Mouse (Mus musculus) forebrain, embryonic 10.5 days (tissue): ENCODE measurements around the gene Hormad2. TPM values are rescaled to one million over a fixed set of nuclear protein-coding genes. Genes with fewer than 3 reads are reported as not detected.

Experiments used
- DNase-seq: peaks from one replicate; pipeline ENCODE4 v3.0.0-alpha.2; 2017; ENCODE audit warnings: low spot score; ENCODE audit errors: extremely low spot score
- H3K27ac ChIP-seq: fragments of 300-500 bp; sonication (generic); 2 replicates; pipeline ENCODE4 v1.5.1; 2016; ENCODE audit warnings: mild to moderate bottlenecking
- H3K27me3 ChIP-seq: fragments of 300-500 bp; sonication (generic); 2 replicates; pipeline ENCODE4 v1.6.1; 2016; ENCODE audit warnings: mild to moderate bottlenecking; ENCODE audit not compliant: poor library complexity, severe bottlenecking
- H3K36me3 ChIP-seq: fragments of 300-500 bp; sonication (generic); replicated peaks from 2 replicates; pipeline ENCODE4 v1.6.1; 2016; ENCODE audit warnings: mild to moderate bottlenecking, moderate library complexity
- H3K4me1 ChIP-seq: fragments of 300-500 bp; sonication (generic); 2 replicates; pipeline ENCODE4 v1.6.1; 2016
- H3K4me3 ChIP-seq: fragments of 300-500 bp; sonication (generic); 2 replicates; pipeline ENCODE4 v1.5.1; 2016; ENCODE audit warnings: mild to moderate bottlenecking, moderate library complexity
- H3K9me3 ChIP-seq: fragments of 300-500 bp; sonication (generic); 2 replicates; pipeline ENCODE4 v1.6.1; 2016; ENCODE audit warnings: mild to moderate bottlenecking, moderate library complexity
- WGBS: fragments of 180-500 bp; shearing (Covaris S2); methylation state at CpG from one replicate; pipeline ENCODE4 v1.1.7; 2016; 5-methylcytosine and 5-hydroxymethylcytosine counted together
- polyA plus RNA-seq: library from polyadenylated mRNA; unstranded; fragments of >200 nt; fragmentation: Nextera tagmentation; extraction: Ambion mirVana; gene quantifications from 2 replicates; pipeline ENCODE4 v1.2.1, GENCODE M21; 2016

The Hormad2 gene
- polyA plus RNA-seq, 1 experiment from 2014 or later, result 0.33 TPM

DNA sequence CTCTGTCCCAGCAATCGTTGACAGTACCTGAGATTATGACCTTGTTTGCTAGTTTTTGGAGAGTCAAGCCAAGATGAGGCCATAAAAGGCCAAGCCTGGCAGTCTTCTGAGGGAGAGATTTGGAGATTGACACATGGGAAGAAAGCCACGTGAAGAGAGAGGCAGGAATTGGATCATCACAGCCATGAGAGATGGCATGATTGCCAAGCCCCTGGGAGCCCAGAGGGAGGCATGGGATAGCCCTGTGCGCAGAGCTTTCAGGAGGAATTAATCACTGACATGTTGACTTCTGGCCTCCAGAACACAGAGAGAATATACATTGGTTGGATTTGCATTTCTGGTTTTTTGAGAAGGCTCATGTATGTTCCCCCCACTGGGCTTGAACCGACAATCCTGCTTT is 136.7 kb downstream of the Hormad2 start:
- Histone ChIP-seq H3K27me3 (peaks cover 73% of the 10 kb centered on the region), H3K27ac (no peak overlapping the region), H3K36me3 (no peaks in the 10 kb centered on the region), H3K4me3 (no peak overlapping the region), H3K9me3 (no peaks in the 10 kb centered on the region), H3K4me1 (peaks cover 50% of the 10 kb centered on the region)
- 85% methylated on average over 4 of the region's 4 CpGs for WGBS
- DNase-seq, result no peak

DNA sequence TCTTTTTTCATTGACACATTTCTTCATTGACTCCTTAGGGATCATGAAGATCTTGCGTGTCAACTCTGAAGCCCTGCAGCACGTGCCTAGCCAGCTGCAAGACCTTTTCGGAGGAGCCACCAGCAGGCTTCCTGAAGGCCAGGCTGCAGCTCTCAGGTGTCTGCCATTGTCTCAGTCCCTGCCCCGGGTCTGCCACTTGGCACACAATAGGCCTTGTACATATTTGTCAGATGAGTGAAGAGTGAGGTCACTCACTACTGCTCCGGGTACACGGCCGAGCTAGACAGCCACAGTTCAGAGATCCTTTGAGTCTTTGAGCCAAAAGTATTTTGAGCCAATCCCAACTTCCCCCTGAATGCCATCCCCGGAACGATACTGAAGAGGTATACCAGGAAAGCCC is 137.9 kb downstream of the Hormad2 start:
- Histone ChIP-seq H3K9me3 (no peaks in the 10 kb centered on the region), H3K4me1 (peaks cover 47% of the 10 kb centered on the region), H3K27me3 (peaks cover 72% of the 10 kb centered on the region), H3K4me3 (no peak overlapping the region), H3K36me3 (no peaks in the 10 kb centered on the region), H3K27ac (no peak overlapping the region)
- 60% methylated on average over 9 of the region's 9 CpGs for WGBS
- no peak for DNase-seq

DNA sequence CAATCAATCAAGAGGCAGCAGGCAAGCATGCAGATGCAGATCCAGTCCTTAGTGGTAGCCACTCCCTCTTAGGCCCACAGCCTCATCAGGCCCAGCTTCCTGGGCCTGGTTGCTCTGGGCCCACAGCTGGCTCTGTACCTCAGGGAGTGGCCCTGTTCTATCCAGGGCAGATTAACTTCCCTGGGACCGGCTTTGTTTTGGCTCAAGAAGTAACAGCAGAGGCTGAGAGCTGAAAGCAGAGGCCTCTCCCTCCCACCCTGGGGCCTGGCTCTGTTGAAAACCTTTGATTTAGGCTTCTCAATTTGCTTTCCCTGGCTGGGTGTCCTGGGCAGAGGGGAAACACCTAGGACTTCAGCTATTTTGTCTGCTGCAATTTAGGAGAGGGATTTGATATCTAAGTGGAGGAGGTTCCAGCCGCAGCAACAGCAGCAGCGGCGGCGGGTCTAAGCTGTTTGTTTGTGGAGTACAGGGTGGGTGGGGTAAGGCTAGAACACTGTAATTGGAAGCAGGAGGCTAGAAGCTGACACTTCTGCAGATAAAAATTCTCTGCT is 138.5 kb downstream of the Hormad2 start:
- 8% methylated on average over 5 of the region's 5 CpGs for WGBS
- peaks cover 41% of the 10 kb centered on the region for H3K4me1 ChIP-seq
- no peak overlapping the region for H3K4me3 ChIP-seq
- H3K36me3 ChIP-seq, result no peaks in the 10 kb centered on the region
- peak overlapping the region; percentile 72 for H3K27ac ChIP-seq
- DNase-seq, result no peak
- H3K27me3 ChIP-seq, result peaks cover 66% of the 10 kb centered on the region
- H3K9me3 ChIP-seq, result no peaks in the 10 kb centered on the region

DNA sequence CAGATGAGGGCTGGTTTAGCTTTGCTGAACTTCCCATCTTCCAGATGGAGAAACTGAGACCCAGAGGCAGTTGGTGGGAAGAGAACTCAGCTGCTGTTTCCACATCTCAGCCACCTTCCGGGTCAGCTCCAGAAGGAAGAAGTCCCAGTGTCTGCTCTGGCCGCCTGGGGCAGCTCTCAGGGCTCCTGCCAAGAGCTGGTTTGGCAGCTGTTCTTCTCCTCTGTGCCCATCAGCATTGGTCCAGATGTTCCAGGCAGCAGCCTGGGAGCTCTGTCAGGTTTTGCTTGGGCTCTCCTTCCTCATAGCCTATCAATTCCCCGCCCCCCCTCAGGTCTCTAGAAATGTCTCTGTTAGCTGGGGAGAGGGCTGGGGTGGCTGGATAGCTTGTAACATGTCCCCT is 140.2 kb downstream of the Hormad2 start:
- Histone ChIP-seq H3K4me1 (peaks cover 45% of the 10 kb centered on the region), H3K4me3 (no peak overlapping the region), H3K27me3 (peaks cover 52% of the 10 kb centered on the region), H3K36me3 (no peaks in the 10 kb centered on the region), H3K27ac (no peak overlapping the region), H3K9me3 (no peaks in the 10 kb centered on the region)
- 86% methylated on average over 3 of the region's 3 CpGs for WGBS
- DNase-seq, result no peak

DNA sequence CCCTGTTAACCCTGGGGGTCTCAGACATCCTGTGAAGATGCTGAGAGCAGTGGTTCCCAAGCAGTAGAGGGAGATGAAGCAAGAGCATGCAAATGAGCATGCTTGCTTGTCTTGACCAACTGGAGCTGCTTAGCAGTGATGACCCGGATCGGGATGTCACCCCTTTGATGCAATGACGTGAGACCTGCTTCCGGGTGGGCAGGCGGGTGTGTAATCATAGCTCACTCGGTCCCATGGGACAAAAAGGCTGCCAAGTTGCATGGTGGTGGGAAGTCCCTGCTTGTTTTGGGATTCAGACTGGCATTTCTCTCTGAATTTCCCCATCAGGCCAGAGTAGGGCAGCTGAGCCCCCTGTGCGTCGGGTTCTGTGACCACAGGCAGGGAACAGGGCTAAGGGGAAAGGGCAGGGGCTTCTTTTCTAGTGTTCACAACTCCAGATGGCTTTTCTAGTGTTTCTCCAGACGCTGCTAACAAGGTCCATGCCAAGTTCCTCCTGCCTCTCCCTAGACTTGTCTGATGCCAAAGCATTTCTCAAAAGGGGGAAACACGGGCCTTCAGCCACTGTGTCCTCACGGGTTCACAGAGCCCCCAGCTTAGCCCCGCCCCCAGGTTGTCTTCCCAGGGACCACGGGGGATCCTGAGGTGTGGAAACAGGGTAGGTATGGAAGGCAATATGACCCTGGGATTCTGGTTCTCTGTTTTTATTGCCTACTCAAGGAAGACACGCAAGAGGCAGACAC is 141.0 kb downstream of the Hormad2 start:
- no peaks in the 10 kb centered on the region for H3K36me3 ChIP-seq
- peaks cover 50% of the 10 kb centered on the region for H3K4me1 ChIP-seq
- no peak overlapping the region for H3K4me3 ChIP-seq
- peaks cover 46% of the 10 kb centered on the region for H3K27me3 ChIP-seq
- DNase-seq, result no peak
- H3K27ac ChIP-seq, result 0 out of 2 replicates have a peak overlapping the region, but pooled peaks have one; percentile 12
- WGBS, result 81% methylated on average over 14 of the region's 14 CpGs
- H3K9me3 ChIP-seq, result no peaks in the 10 kb centered on the region

DNA sequence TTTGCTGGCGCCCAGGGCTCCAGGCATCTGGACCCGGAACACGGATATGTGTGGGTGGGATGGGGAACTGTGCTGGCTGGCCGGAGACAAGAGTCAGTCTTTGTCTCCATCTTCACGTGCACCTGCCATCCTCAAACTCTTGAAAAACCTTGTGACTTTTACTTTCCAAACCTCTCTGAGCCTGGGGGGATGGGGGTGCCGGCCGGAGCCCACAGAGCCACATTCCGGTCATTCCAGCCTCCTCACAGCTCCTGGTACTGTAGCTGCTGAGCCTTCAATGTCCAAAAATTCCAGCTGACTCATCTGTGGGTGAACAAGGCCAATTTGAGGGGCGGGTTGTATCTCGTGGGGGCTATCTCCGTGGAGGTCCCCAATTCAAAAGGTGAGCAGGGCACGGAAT is 141.7 kb downstream of the Hormad2 start:
- DNase-seq, result no peak

DNA sequence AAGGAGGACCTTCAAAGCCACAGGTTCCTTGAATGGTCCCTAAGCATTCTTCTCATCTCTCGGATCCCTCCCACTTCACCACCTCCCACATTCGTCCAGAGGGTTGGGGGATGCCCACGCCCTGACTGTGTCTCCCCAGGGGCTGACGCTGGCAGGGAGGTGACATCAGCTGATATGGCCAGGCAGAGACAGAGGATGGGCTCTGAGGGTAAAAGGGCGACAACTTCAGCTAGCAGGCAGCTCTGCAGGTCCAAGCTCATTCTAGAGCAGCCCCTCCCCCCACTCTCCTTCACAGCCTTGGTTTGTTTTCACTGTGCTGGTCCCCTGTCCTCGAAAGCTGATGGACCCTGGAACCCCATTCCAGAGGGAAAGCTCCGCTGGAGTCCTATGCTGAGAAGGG is 142.3 kb downstream of the Hormad2 start:
- Histone ChIP-seq H3K9me3 (no peaks in the 10 kb centered on the region), H3K4me1 (peaks cover 51% of the 10 kb centered on the region), H3K27me3 (peaks cover 45% of the 10 kb centered on the region), H3K36me3 (no peaks in the 10 kb centered on the region), H3K27ac (peak overlapping the region; percentile 60), H3K4me3 (no peak overlapping the region)
- 35% methylated on average over 7 of the region's 7 CpGs for WGBS
- no peak for DNase-seq

More for the DNA sequence above, 141.7 kb downstream of the Hormad2 start:
- Histone ChIP-seq H3K4me1 (peaks cover 54% of the 10 kb centered on the region), H3K36me3 (no peaks in the 10 kb centered on the region), H3K27me3 (peaks cover 44% of the 10 kb centered on the region), H3K27ac (peak overlapping the region; percentile 60), H3K9me3 (no peaks in the 10 kb centered on the region), H3K4me3 (no peak overlapping the region)
- WGBS, result 50% methylated on average over 12 of the region's 12 CpGs

DNA sequence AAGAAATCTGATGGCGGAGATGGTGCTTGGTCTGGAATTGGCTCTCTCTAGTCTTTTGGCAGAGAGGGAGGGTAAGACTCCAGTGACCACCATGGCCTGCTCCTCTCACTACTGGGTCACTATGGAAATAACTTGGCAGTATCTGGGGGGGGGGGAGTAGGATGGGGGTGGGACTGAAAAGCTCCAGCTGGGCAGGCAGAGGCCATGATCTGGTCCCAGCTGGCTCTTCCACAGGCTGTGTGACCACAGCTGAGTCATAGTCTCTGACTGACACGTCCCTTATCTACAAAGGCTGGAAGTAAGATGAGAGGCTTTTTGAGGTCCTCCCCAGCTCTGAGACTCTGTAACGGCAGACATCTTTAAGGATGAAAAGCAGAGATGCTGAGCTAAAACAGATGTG is 143.2 kb downstream of the Hormad2 start:
- peaks cover 39% of the 10 kb centered on the region for H3K27me3 ChIP-seq
- DNase-seq, result no peak
- no peak overlapping the region for H3K27ac ChIP-seq
- peaks cover 42% of the 10 kb centered on the region for H3K4me1 ChIP-seq
- H3K9me3 ChIP-seq, result no peaks in the 10 kb centered on the region
- H3K36me3 ChIP-seq, result no peaks in the 10 kb centered on the region
- WGBS, result 83% methylated on average over 3 of the region's 3 CpGs
- H3K4me3 ChIP-seq, result no peak overlapping the region

DNA sequence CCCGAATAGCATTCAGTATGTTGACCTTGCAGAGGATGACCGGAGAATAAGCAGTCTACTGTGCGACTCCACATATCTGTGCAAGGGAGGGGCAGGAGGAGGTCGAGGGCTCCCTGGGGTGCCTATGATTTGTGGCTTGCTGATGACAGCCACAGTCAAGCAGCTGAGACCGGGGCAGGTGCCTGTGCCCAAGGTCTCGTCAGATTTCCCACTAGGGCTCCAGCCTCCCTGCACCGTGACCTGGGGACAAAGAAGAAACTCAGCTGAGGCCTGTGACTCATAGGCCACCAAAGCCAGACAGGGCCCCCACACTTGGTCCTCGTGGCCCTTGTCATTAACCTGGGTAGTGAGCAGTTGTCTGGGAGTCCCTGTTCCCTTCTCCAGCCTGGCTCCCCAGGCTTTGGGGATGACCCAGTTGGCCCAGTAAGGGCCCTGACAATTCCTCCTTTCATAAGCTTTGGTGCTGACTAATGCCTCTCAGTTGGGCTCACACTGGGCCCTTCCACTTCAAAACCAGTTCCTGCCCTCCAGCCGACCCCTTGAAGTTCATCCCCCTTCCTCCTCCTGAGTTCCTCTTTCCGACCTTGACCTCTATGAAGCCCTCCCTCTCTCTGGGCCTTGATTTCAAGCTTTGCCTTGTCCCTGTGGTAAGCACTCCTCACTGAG is 144.2 kb downstream of the Hormad2 start:
- no peak overlapping the region for H3K27ac ChIP-seq
- H3K9me3 ChIP-seq, result no peaks in the 10 kb centered on the region
- H3K4me1 ChIP-seq, result peaks cover 35% of the 10 kb centered on the region
- DNase-seq, result no peak
- H3K36me3 ChIP-seq, result no peaks in the 10 kb centered on the region
- peaks cover 31% of the 10 kb centered on the region for H3K27me3 ChIP-seq
- H3K4me3 ChIP-seq, result no peak overlapping the region
- WGBS, result 83% methylated on average over 10 of the region's 10 CpGs

Other genes with a start within 250 kb of the Hormad2 start
- gene Castor1, start 222.9 kb downstream of the Hormad2 start, polyA plus RNA-seq, result 1.9 and 2.6 TPM in 2 replicates
- 0.06 TPM in 1 of 2 replicates, not detected in the other for gene Osm, start 204.7 kb downstream of the Hormad2 start, polyA plus RNA-seq
- 0.11 TPM in 1 of 2 replicates, not detected in the other for gene Lif, start 183.5 kb downstream of the Hormad2 start, polyA plus RNA-seq
- 28.0 and 29.4 TPM in 2 replicates for gene Mtmr3, start 153.8 kb upstream of the Hormad2 start, polyA plus RNA-seq
- gene Gm11032, start 179.0 kb upstream of the Hormad2 start, polyA plus RNA-seq, result not detected in 2 replicates
- gene Ascc2, start 196.6 kb upstream of the Hormad2 start, polyA plus RNA-seq, result 38.1 and 38.7 TPM in 2 replicates